Mouse (Mus musculus) CH12.LX (cell line): ENCODE results near the gene Treml4. TPM values are rescaled to one million over a fixed set of nuclear protein-coding genes. Genes with fewer than 3 reads are reported as not detected.

Source experiments
- DNase-seq: peaks from one replicate; pipeline ENCODE4 v3.0.0-alpha.2; 2013; ENCODE audit errors: extremely low read depth
- H3K27ac ChIP-seq: 2 replicates; pipeline ENCODE4 v1.5.1; 2012; ENCODE audit warnings: low read depth, mild to moderate bottlenecking, control low read depth, moderate library complexity; ENCODE audit not compliant: insufficient read depth
- H3K27me3 ChIP-seq: replicated peaks from 2 replicates; pipeline ENCODE3; 2012; ENCODE audit warnings: inconsistent platforms
- H3K36me3 ChIP-seq, 2 experiments: replicated peaks in 1 of 2; 2 replicates each; pipeline versions ENCODE3 to v1.6.1; 2012; ENCODE audit warnings: inconsistent platforms in 1 of 2, low read length in 1 of 2, mild to moderate bottlenecking in 1 of 2, mixed read lengths in 1 of 2, moderate library complexity in 1 of 2; ENCODE audit not compliant: control insufficient read depth in 1 of 2, insufficient read depth in 1 of 2
- H3K4me1 ChIP-seq, 2 experiments: 2 replicates each; pipeline ENCODE4 v1.6.1; 2012; ENCODE audit warnings: inconsistent platforms in 1 of 2, moderate library complexity in 1 of 2; ENCODE audit not compliant: insufficient read depth in 2 of 2, control insufficient read depth in 1 of 2
- H3K4me2 ChIP-seq: 2 replicates; pipeline ENCODE4 v1.6.1; 2012; ENCODE audit warnings: low read depth, mild to moderate bottlenecking, control low read depth; ENCODE audit not compliant: poor library complexity, insufficient read depth, severe bottlenecking
- H3K4me3 ChIP-seq, 3 experiments: fragments of 150-350 bp in 1 of 3; sonication (generic) in 1 of 3; replicated peaks in 1 of 3; 2 replicates each; pipeline versions ENCODE3 to v1.5.1; 2011 to 2012; ENCODE audit warnings: low read depth in 2 of 3, low read length in 2 of 3, mild to moderate bottlenecking in 2 of 3, moderate library complexity in 2 of 3, control low read depth in 1 of 3, improper control_type of control experiment in 1 of 3, inconsistent platforms in 1 of 3, mixed read lengths in 1 of 3; ENCODE audit not compliant: poor library complexity in 1 of 3
- H3K79me2 ChIP-seq: replicated peaks from 2 replicates; pipeline ENCODE4 v1.6.1; 2012; ENCODE audit warnings: mild to moderate bottlenecking, moderate library complexity; ENCODE audit not compliant: control insufficient read depth, poor library complexity, insufficient read depth, severe bottlenecking; ENCODE audit errors: extremely low read depth
- H3K9ac ChIP-seq: 2 replicates; pipeline ENCODE4 v1.6.1; 2012; ENCODE audit warnings: low read depth, mild to moderate bottlenecking, control low read depth, moderate library complexity; ENCODE audit not compliant: insufficient read depth
- H3K9me3 ChIP-seq: replicated peaks from 2 replicates; pipeline ENCODE3; 2012; ENCODE audit warnings: low read length, inconsistent platforms, mixed read lengths
- BHLHE40 ChIP-seq: IDR thresholded peaks from 2 replicates; pipeline ENCODE4 v1.6.1; 2011; ENCODE audit warnings: mild to moderate bottlenecking, low read depth, low read length, improper control_type of control experiment
- CHD1 ChIP-seq: IDR thresholded peaks from 2 replicates; pipeline ENCODE4 v1.6.1; 2012; ENCODE audit warnings: low read depth, low read length, improper control_type of control experiment, inconsistent platforms
- CHD2 ChIP-seq: IDR thresholded peaks from 2 replicates; pipeline ENCODE4 v1.6.1; 2011; ENCODE audit warnings: low read length, improper control_type of control experiment
- CTCF ChIP-seq, 2 experiments: IDR thresholded peaks in 1 of 2; conservative IDR thresholded peaks in 1 of 2; 2 replicates each; pipeline ENCODE4 v1.5.1; 2011 to 2012; ENCODE audit warnings: low read depth in 2 of 2, low read length in 2 of 2, improper control_type of control experiment in 1 of 2, inconsistent platforms in 1 of 2, mild to moderate bottlenecking in 1 of 2, moderate library complexity in 1 of 2
- ETS1 ChIP-seq: conservative IDR thresholded peaks from 2 replicates; pipeline ENCODE4 v1.6.1; 2012; ENCODE audit warnings: low read depth, mild to moderate bottlenecking, inconsistent platforms, low read length, improper control_type of control experiment, moderate library complexity
- HCFC1 ChIP-seq: IDR thresholded peaks from 2 replicates; pipeline ENCODE4 v1.6.1; 2012; ENCODE audit warnings: low read depth, mild to moderate bottlenecking, inconsistent platforms, low read length, improper control_type of control experiment
- JUND ChIP-seq: conservative IDR thresholded peaks from 2 replicates; pipeline ENCODE4 v1.6.1; 2011; ENCODE audit warnings: low read depth, low read length, improper control_type of control experiment
- KAT2A ChIP-seq: IDR thresholded peaks from 2 replicates; pipeline ENCODE4 v1.6.1; 2012; ENCODE audit warnings: low read length, improper control_type of control experiment, inconsistent platforms; ENCODE audit not compliant: insufficient replicate concordance
- MXI1 ChIP-seq: IDR thresholded peaks from 2 replicates; pipeline ENCODE4 v1.6.1; 2011; ENCODE audit warnings: mild to moderate bottlenecking, low read depth, low read length, improper control_type of control experiment
- NRF1 ChIP-seq: IDR thresholded peaks from 2 replicates; pipeline ENCODE4 v1.6.1; 2014; ENCODE audit warnings: low read depth, mild to moderate bottlenecking, inconsistent platforms, low read length, improper control_type of control experiment, moderate library complexity
- PAX5 ChIP-seq: IDR thresholded peaks from 2 replicates; pipeline ENCODE4 v1.6.1; 2012; ENCODE audit warnings: low read length, inconsistent platforms, mixed read lengths
- RCOR1 ChIP-seq: conservative IDR thresholded peaks from 2 replicates; pipeline ENCODE4 v1.6.1; 2012; ENCODE audit warnings: low read depth, mild to moderate bottlenecking, inconsistent platforms, low read length, improper control_type of control experiment
- SMC3 ChIP-seq: IDR thresholded peaks from 2 replicates; pipeline ENCODE4 v1.6.1; 2011; ENCODE audit warnings: low read depth, low read length, improper control_type of control experiment
- TCF12 ChIP-seq: IDR thresholded peaks from 2 replicates; pipeline ENCODE4 v1.6.1; 2014; ENCODE audit warnings: low read depth, mild to moderate bottlenecking, inconsistent platforms, low read length, improper control_type of control experiment
- ZNF384 ChIP-seq: IDR thresholded peaks from 2 replicates; pipeline ENCODE4 v1.6.1; 2012; ENCODE audit warnings: low read depth, low read length, improper control_type of control experiment, inconsistent platforms
- dilution Hi-C: fragments of 300-500 bp; cut with MboI; formaldehyde crosslinking; loops from 2 replicates; pipeline ENCODE4 v1.14.3; 2020; ENCODE audit warnings: low sequenced_read_pairs; ENCODE audit not compliant: extremely low pct_unique_long_range_greater_than_20kb, extremely low pct_ligation_motif_present
- in situ Hi-C: fragments of 300-500 bp; cut with MboI; formaldehyde crosslinking; loops from 3 replicates; pipeline ENCODE4 v1.14.3; 2019; ENCODE audit warnings: low sequenced_read_pairs, low pct_ligation_motif_present, low pct_unique_long_range_greater_than_20kb, mixed read lengths
- polyA plus RNA-seq: library from polyadenylated mRNA; unstranded; fragments of >175 nt; gene quantifications from 2 replicates; pipeline ENCODE4 v1.2.1, GENCODE M21; 2012; ENCODE audit warnings: low read depth; ENCODE audit not compliant: insufficient read length
- total RNA-seq, 2 experiments: library from RNA; depleted of rRNA; stranded (reverse); fragments of 300-350 nt in 1 of 2; fragments of >200 nt in 1 of 2; gene quantifications; 2 replicates each; pipeline ENCODE4 v1.2.3; 2012 to 2014

Gene Treml4
- total and polyA plus RNA-seq, 3 experiments = 0.13 to 1.1 (median 0.55) TPM

GRCm38 (mm10) chr17:48266610-48267304 lies 2.7 kb downstream of the Treml4 start:
- no peaks in the 10 kb centered on the region for H3K36me3 ChIP-seq
- no peak overlapping the region for H3K4me2 ChIP-seq
- H3K9ac ChIP-seq = no peak overlapping the region
- H3K79me2 ChIP-seq = no peaks in the 10 kb centered on the region
- dilution Hi-C loops = no loop called here
- DNase-seq = no peak
- H3K27ac ChIP-seq = no peak overlapping the region
- no peaks in the 10 kb centered on the region for H3K9me3 ChIP-seq
- in situ Hi-C loops = no loop called here
- TF ChIP-seq PAX5 (no peak), RCOR1 (no peak), CHD2 (no peak), KAT2A (no peak), CTCF (conservative IDR thresholded peaks at IDR 0.05 in 1 of 2, IDR thresholded peaks at IDR 0.05 in 1 of 2; ENCODE audit: low read depth in 2 of 2, low read length in 2 of 2) (no peak), TCF12 (no peak), CHD1 (no peak), ETS1 (no peak), JUND (no peak), HCFC1 (no peak), SMC3 (no peak), BHLHE40 (no peak)
- no peaks in the 10 kb centered on the region for H3K27me3 ChIP-seq
- H3K4me3 ChIP-seq = no peak overlapping the region
- H3K4me1 ChIP-seq = peaks cover 9 to 43% of the 10 kb centered on the region in 2 experiments; a peak in 2 of 4 replicates

GRCm38 (mm10) chr17:48267591-48267990 lies 3.5 kb downstream of the Treml4 start:
- no peak overlapping the region for H3K27ac ChIP-seq
- no peaks in the 10 kb centered on the region for H3K79me2 ChIP-seq
- no peak overlapping the region for H3K4me3 ChIP-seq
- dilution Hi-C loops = no loop called here
- no peaks in the 10 kb centered on the region for H3K27me3 ChIP-seq
- TF ChIP-seq MXI1 (no peak), CHD2 (no peak), ZNF384 (no peak), NRF1 (no peak)
- TF ChIP-seq, all 38 proteins: peak for 0
- no peaks in the 10 kb centered on the region for H3K36me3 ChIP-seq
- DNase-seq = no peak
- peaks cover 9 to 36% of the 10 kb centered on the region in 2 experiments; a peak in 2 of 4 replicates for H3K4me1 ChIP-seq
- no peak overlapping the region for H3K9ac ChIP-seq
- H3K4me2 ChIP-seq = no peak overlapping the region
- in situ Hi-C loops = no loop called here
- no peaks in the 10 kb centered on the region for H3K9me3 ChIP-seq
